Mouse (Mus musculus) neural tube, embryonic 15.5 days (tissue): ENCODE data around the gene Mylpf. TPM values are rescaled to one million over a fixed set of nuclear protein-coding genes. Genes with fewer than 3 reads are reported as not detected.
"Not testable (repeated sequence)": the region's sequence is repeated elsewhere in the genome, so short reads cannot be mapped to it uniquely, and the experiment has no call there.

Experiments used
- ATAC-seq: fragments of 200-750 bp; cut with Nextera tagmentation; 2 replicates; pipeline ENCODE4 v1.8.0; 2017; ENCODE audit warnings: mild to moderate bottlenecking, moderate TSS enrichment, moderate library complexity; ENCODE audit not compliant: low FRiP score
- H3K27ac ChIP-seq: fragments of 300-500 bp; sonication (generic); replicated peaks from 2 replicates; pipeline ENCODE4 v1.5.1; 2015; ENCODE audit warnings: mild to moderate bottlenecking, inconsistent platforms
- H3K27me3 ChIP-seq: fragments of 300-500 bp; sonication (generic); replicated peaks from 2 replicates; pipeline ENCODE4 v1.6.1; 2015; ENCODE audit warnings: inconsistent platforms
- H3K36me3 ChIP-seq: fragments of 300-500 bp; sonication (generic); 2 replicates; pipeline ENCODE4 v1.6.1; 2015; ENCODE audit warnings: inconsistent platforms
- H3K4me1 ChIP-seq: fragments of 300-500 bp; sonication (generic); 2 replicates; pipeline ENCODE4 v1.6.1; 2015; ENCODE audit warnings: inconsistent platforms
- H3K4me2 ChIP-seq: fragments of 300-500 bp; sonication (generic); 2 replicates; pipeline ENCODE4 v1.6.1; 2015; ENCODE audit warnings: inconsistent platforms, mild to moderate bottlenecking, moderate library complexity
- H3K4me3 ChIP-seq: fragments of 300-500 bp; sonication (generic); replicated peaks from 2 replicates; pipeline ENCODE4 v1.5.1; 2015; ENCODE audit warnings: mild to moderate bottlenecking, inconsistent platforms
- H3K9ac ChIP-seq: fragments of 300-500 bp; sonication (generic); replicated peaks from 2 replicates; pipeline ENCODE4 v1.6.1; 2015; ENCODE audit warnings: mild to moderate bottlenecking, inconsistent platforms
- H3K9me3 ChIP-seq: fragments of 300-500 bp; sonication (generic); replicated peaks from 2 replicates; pipeline ENCODE4 v1.6.1; 2016; ENCODE audit warnings: inconsistent platforms
- WGBS: fragments of 180-500 bp; shearing (Covaris S2); methylation state at CpG from one replicate; pipeline ENCODE4 v1.1.7; 2015; ENCODE audit warnings: mixed read lengths; 5-methylcytosine and 5-hydroxymethylcytosine counted together
- polyA plus RNA-seq: library from polyadenylated mRNA; unstranded; fragments of >200 nt; fragmentation: Nextera tagmentation; extraction: Ambion mirVana; gene quantifications from 2 replicates; pipeline ENCODE4 v1.2.1, GENCODE M21; 2015

Gene Mylpf
- polyA plus RNA-seq = 42.1 and 72.2 TPM in 2 replicates

GRCm38 (mm10) chr7:127208553-127209438 lies at the start of gene Mylpf:
Gene Mylpf (plus strand): TSS chr7:127208890.
- Histone ChIP-seq H3K36me3 (peaks cover 7% of the 10 kb centered on the region), H3K9me3 (no peaks in the 10 kb centered on the region), H3K4me3 (peak within 1 kb of the TSS; percentile 97), H3K27me3 (peaks cover 3% of the 10 kb centered on the region), H3K27ac (peak within 1 kb of the TSS; percentile 85), H3K4me2 (peak within 1 kb of the TSS; percentile 90), H3K4me1 (peaks cover 36% of the 10 kb centered on the region), H3K9ac (peak within 1 kb of the TSS; percentile 88)
- ATAC-seq = peak; percentile 95
- under 1% methylated on average over 44 of the region's 44 CpGs for WGBS

- Histone ChIP-seq H3K4me1 (no peaks in the 10 kb centered on the region), H3K27me3 (no peaks in the 10 kb centered on the region), H3K27ac (no peak overlapping the region), H3K9me3 (no peaks in the 10 kb centered on the region), H3K9ac (no peak overlapping the region), H3K36me3 (no peaks in the 10 kb centered on the region), H3K4me3 (no peak overlapping the region), H3K4me2 (no peak overlapping the region)
- no peak for ATAC-seq
- 84% methylated on average over 5 of the region's 5 CpGs for WGBS
Observed at GRCm38 (mm10) chr7:127162546-127162945, 46.1 kb upstream of the Mylpf start.

- 86% methylated on average over 4 of the region's 4 CpGs for WGBS
- no peak for ATAC-seq
- H3K4me1 ChIP-seq = no peaks in the 10 kb centered on the region
- no peaks in the 10 kb centered on the region for H3K27me3 ChIP-seq
- no peak overlapping the region for H3K4me2 ChIP-seq
- no peak overlapping the region for H3K4me3 ChIP-seq
- no peaks in the 10 kb centered on the region for H3K36me3 ChIP-seq
- H3K9ac ChIP-seq = no peak overlapping the region
- no peak overlapping the region for H3K27ac ChIP-seq
- H3K9me3 ChIP-seq = no peaks in the 10 kb centered on the region
Observed at GRCm38 (mm10) chr7:127164002-127164401, 44.7 kb upstream of the Mylpf start.

- Histone ChIP-seq H3K27ac (no peak overlapping the region), H3K4me1 (no peaks in the 10 kb centered on the region), H3K9me3 (no peaks in the 10 kb centered on the region), H3K4me2 (no peak overlapping the region), H3K9ac (no peak overlapping the region), H3K36me3 (no peaks in the 10 kb centered on the region), H3K4me3 (no peak overlapping the region), H3K27me3 (no peaks in the 10 kb centered on the region)
- no peak for ATAC-seq
- 90% methylated on average over 12 of the region's 12 CpGs for WGBS
Observed at GRCm38 (mm10) chr7:127165607-127166493, 42.8 kb upstream of the Mylpf start.

- no peak for ATAC-seq
- no peak overlapping the region for H3K9ac ChIP-seq
- WGBS = 94% methylated on average over 5 of the region's 5 CpGs
- no peak overlapping the region for H3K27ac ChIP-seq
- H3K4me2 ChIP-seq = no peak overlapping the region
- no peak overlapping the region for H3K4me3 ChIP-seq
- H3K4me1 ChIP-seq = no peaks in the 10 kb centered on the region
- no peaks in the 10 kb centered on the region for H3K27me3 ChIP-seq
- H3K9me3 ChIP-seq = no peaks in the 10 kb centered on the region
- H3K36me3 ChIP-seq = no peaks in the 10 kb centered on the region
Observed at GRCm38 (mm10) chr7:127166501-127166900, 42.2 kb upstream of the Mylpf start.

GRCm38 (mm10) chr7:127176937-127177336 lies 31.8 kb upstream of the Mylpf start:
- Histone ChIP-seq H3K4me2 (no peak overlapping the region), H3K9me3 (no peaks in the 10 kb centered on the region), H3K27ac (no peak overlapping the region), H3K36me3 (no peaks in the 10 kb centered on the region), H3K4me3 (no peak overlapping the region), H3K27me3 (no peaks in the 10 kb centered on the region), H3K4me1 (no peaks in the 10 kb centered on the region), H3K9ac (no peak overlapping the region)
- ATAC-seq = no peak
- 76% methylated on average over 4 of the region's 4 CpGs for WGBS

- ATAC-seq = no peak
- Histone ChIP-seq H3K4me2 (no peak overlapping the region), H3K9ac (no peak overlapping the region), H3K36me3 (no peaks in the 10 kb centered on the region), H3K27ac (no peak overlapping the region), H3K4me1 (no peaks in the 10 kb centered on the region), H3K27me3 (no peaks in the 10 kb centered on the region), H3K9me3 (no peaks in the 10 kb centered on the region), H3K4me3 (no peak overlapping the region)
- 79% methylated on average over 2 of the region's 2 CpGs for WGBS
Observed at GRCm38 (mm10) chr7:127180783-127181182, 27.9 kb upstream of the Mylpf start.

GRCm38 (mm10) chr7:127181724-127182123 lies 27.0 kb upstream of the Mylpf start:
- H3K27ac ChIP-seq, H3K9me3 ChIP-seq, H3K4me3 ChIP-seq, H3K27me3 ChIP-seq, H3K36me3 ChIP-seq, ATAC-seq, H3K9ac ChIP-seq, H3K4me1 ChIP-seq, H3K4me2 ChIP-seq: not testable (repeated sequence)
- 42% methylated on average over 3 of the region's 3 CpGs for WGBS

- no peak overlapping the region for H3K9ac ChIP-seq
- no peaks in the 10 kb centered on the region for H3K9me3 ChIP-seq
- no peak overlapping the region for H3K4me3 ChIP-seq
- WGBS = 83% methylated on average over 8 of the region's 8 CpGs
- no peaks in the 10 kb centered on the region for H3K36me3 ChIP-seq
- no peak overlapping the region for H3K4me2 ChIP-seq
- ATAC-seq = no peak
- no peaks in the 10 kb centered on the region for H3K4me1 ChIP-seq
- no peaks in the 10 kb centered on the region for H3K27me3 ChIP-seq
- no peak overlapping the region for H3K27ac ChIP-seq
Observed at GRCm38 (mm10) chr7:127183345-127183744, 25.3 kb upstream of the Mylpf start.

- Histone ChIP-seq H3K36me3 (no peaks in the 10 kb centered on the region), H3K4me1 (no peaks in the 10 kb centered on the region), H3K27me3 (no peaks in the 10 kb centered on the region), H3K9me3 (no peaks in the 10 kb centered on the region), H3K4me2 (no peak overlapping the region), H3K4me3 (no peak overlapping the region), H3K27ac (no peak overlapping the region), H3K9ac (no peak overlapping the region)
- WGBS = 79% methylated on average over 6 of the region's 6 CpGs
- no peak for ATAC-seq
Observed at GRCm38 (mm10) chr7:127183828-127184227, 24.9 kb upstream of the Mylpf start.

GRCm38 (mm10) chr7:127184720-127185119 lies 24.0 kb upstream of the Mylpf start:
- H3K27ac ChIP-seq = no peak overlapping the region
- H3K9ac ChIP-seq = no peak overlapping the region
- H3K4me1 ChIP-seq = no peaks in the 10 kb centered on the region
- no peak overlapping the region for H3K4me3 ChIP-seq
- no peak overlapping the region for H3K4me2 ChIP-seq
- WGBS = 100% methylated on average over 1 of the region's 1 CpGs
- no peaks in the 10 kb centered on the region for H3K9me3 ChIP-seq
- H3K36me3 ChIP-seq = no peaks in the 10 kb centered on the region
- no peak for ATAC-seq
- no peaks in the 10 kb centered on the region for H3K27me3 ChIP-seq

- Histone ChIP-seq H3K4me1 (no peaks in the 10 kb centered on the region), H3K27me3 (no peaks in the 10 kb centered on the region), H3K27ac (no peak overlapping the region), H3K4me2 (no peak overlapping the region), H3K9me3 (no peaks in the 10 kb centered on the region), H3K9ac (no peak overlapping the region), H3K36me3 (no peaks in the 10 kb centered on the region), H3K4me3 (no peak overlapping the region)
- ATAC-seq = no peak
- 77% methylated on average over 3 of the region's 3 CpGs for WGBS
Observed at GRCm38 (mm10) chr7:127185601-127186000, 23.1 kb upstream of the Mylpf start.
